Mouse (Mus musculus): ENCODE measurements around the gene Krt25. TPM values are rescaled to one million over a fixed set of nuclear protein-coding genes. Genes with fewer than 3 reads are reported as not detected.

The Krt25 gene
- polyA plus RNA-seq (2015; fragmentation: Nextera tagmentation; extraction: Ambion mirVana): not detected in 2 replicates

- Histone ChIP-seq H3K27ac (no peak within 1 kb of the TSS), H3K4me3 (no peak within 1 kb of the TSS), H3K4me2 (no peak within 1 kb of the TSS), H3K9me3 (replicated peaks) (no peaks in the 10 kb centered on the region), H3K27me3 (no peaks in the 10 kb centered on the region; the same call in 1 of the 2 replicates), H3K36me3 (no peaks in the 10 kb centered on the region), H3K9ac (no peak within 1 kb of the TSS), H3K4me1 (replicated peaks) (0 out of 2 replicates have a peak, but pooled peaks cover 3% of the 10 kb centered on the region)
- WGBS: 88% methylated on average over 11 of the region's 11 CpGs
- no peak for ATAC-seq (replicated peaks; ENCODE audit: insufficient number of reproducible peaks, insufficient read depth, low FRiP score, low read depth)
Observed at GRCm38 (mm10) chr11:99322851-99323250, at the start of gene Krt25. Krt25 (minus strand) TSS chr11:99322951.

DNA sequence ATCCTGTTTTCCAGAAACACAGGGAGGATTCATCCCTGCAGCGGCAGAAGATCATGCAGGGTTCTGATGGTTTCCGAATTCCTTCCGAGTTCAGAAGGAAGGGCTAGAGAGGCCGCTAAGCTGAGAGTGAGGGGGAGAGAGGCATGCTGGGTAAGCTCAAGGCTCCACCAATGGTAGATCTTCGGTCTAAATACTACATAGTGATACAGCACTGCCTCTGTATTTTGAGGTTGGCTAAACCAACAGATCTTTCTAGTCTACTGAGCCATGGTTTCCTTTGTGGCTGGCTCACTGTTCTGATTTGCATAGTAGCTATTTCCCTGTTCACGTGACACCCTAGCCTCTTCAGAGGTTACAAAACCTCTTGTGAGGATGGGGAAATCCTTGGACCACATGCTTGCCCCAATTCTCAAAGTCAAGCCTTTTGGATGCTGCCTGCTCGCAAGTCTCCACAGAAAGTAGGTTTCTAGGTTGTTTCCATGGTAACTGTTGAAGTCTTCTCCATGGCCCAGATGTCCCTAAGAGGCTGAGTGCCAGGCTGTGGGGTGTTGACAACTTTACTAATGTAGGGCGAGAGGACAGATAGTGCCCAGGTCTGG is 47.2 kb upstream of the Krt25 start:
- Histone ChIP-seq H3K27me3 (0 out of 2 replicates have a peak, but pooled peaks cover 9% of the 10 kb centered on the region), H3K4me3 (no peak overlapping the region), H3K9me3 (replicated peaks) (no peaks in the 10 kb centered on the region), H3K36me3 (no peaks in the 10 kb centered on the region), H3K9ac (no peak overlapping the region), H3K27ac (no peak overlapping the region), H3K4me1 (replicated peaks) (no peaks in the 10 kb centered on the region), H3K4me2 (no peak overlapping the region)
- ATAC-seq (replicated peaks; ENCODE audit: insufficient number of reproducible peaks, insufficient read depth, low FRiP score, low read depth): no peak
- 79% methylated on average over 8 of the region's 8 CpGs for WGBS

GRCm38 (mm10) chr11:99369229-99369628 is 46.5 kb upstream of the Krt25 start:
- Histone ChIP-seq H3K27me3 (0 out of 2 replicates have a peak, but pooled peaks cover 6% of the 10 kb centered on the region), H3K27ac (no peak overlapping the region), H3K9ac (no peak overlapping the region), H3K4me1 (replicated peaks) (no peaks in the 10 kb centered on the region), H3K36me3 (no peaks in the 10 kb centered on the region), H3K9me3 (replicated peaks) (no peaks in the 10 kb centered on the region), H3K4me3 (no peak overlapping the region), H3K4me2 (no peak overlapping the region)
- 16% methylated on average over 3 of the region's 3 CpGs for WGBS
- ATAC-seq (replicated peaks; ENCODE audit: insufficient number of reproducible peaks, insufficient read depth, low FRiP score, low read depth): no peak

- Histone ChIP-seq H3K36me3 (no peaks in the 10 kb centered on the region), H3K4me3 (no peak overlapping the region), H3K27me3 (0 out of 2 replicates have a peak, but pooled peaks cover 4% of the 10 kb centered on the region), H3K4me1 (replicated peaks) (no peaks in the 10 kb centered on the region), H3K27ac (no peak overlapping the region), H3K9ac (no peak overlapping the region), H3K9me3 (replicated peaks) (no peaks in the 10 kb centered on the region), H3K4me2 (no peak overlapping the region)
- WGBS: 29% methylated on average over 10 of the region's 10 CpGs
- ATAC-seq (replicated peaks; ENCODE audit: insufficient number of reproducible peaks, insufficient read depth, low FRiP score, low read depth): no peak
Observed at GRCm38 (mm10) chr11:99366791-99367190, 44.0 kb upstream of the Krt25 start.

DNA sequence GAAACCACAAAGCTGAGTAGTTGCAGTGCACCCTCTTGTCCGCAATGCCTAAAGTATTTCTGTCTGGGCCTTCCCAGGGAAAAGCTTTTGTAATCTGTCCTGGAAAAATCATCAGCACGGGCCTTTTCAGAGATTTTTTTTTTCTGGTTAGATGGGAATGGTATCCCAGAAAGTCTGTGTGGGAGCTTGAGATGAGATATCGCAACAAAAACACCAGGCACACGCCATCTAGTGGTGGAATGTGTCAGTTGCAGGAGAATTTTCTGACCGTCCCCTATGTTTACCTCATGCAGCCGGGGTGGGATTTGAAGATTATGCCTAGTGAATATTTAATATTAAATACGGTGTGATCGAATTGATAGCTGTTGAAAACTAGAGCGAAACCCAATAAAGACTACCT is 41.7 kb upstream of the Krt25 start:
- H3K4me1 ChIP-seq (replicated peaks): no peaks in the 10 kb centered on the region
- no peak overlapping the region for H3K4me2 ChIP-seq
- no peaks in the 10 kb centered on the region for H3K9me3 ChIP-seq (replicated peaks)
- no peak overlapping the region for H3K4me3 ChIP-seq
- WGBS: 21% methylated on average over 9 of the region's 9 CpGs
- H3K9ac ChIP-seq: no peak overlapping the region
- no peaks in the 10 kb centered on the region for H3K36me3 ChIP-seq
- no peak for ATAC-seq (replicated peaks; ENCODE audit: insufficient number of reproducible peaks, insufficient read depth, low FRiP score, low read depth)
- H3K27me3 ChIP-seq: 0 out of 2 replicates have a peak, but pooled peaks cover 6% of the 10 kb centered on the region
- H3K27ac ChIP-seq: no peak overlapping the region

DNA sequence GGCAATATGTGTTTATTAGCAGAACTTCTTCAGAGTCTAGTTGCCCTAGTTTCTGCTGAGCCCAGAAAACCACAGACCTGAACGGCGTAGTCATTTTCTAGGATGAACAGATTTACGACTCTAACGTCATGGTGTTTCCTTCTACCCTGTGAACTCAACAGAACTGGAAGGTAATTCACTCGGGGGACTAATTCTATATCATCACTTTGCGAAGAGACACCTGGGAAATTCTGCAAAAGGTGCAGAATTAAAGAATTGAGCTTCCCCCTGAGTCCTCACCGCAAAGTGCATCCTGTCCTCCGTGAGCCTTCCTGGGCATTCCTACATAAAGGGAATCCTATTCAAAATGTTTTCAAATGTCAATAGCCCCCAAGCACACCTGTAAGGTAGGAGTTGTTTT is 38.7 kb upstream of the Krt25 start:
- H3K27ac ChIP-seq: no peak overlapping the region
- no peak overlapping the region for H3K4me3 ChIP-seq
- H3K4me2 ChIP-seq: no peak overlapping the region
- H3K9ac ChIP-seq: no peak overlapping the region
- H3K36me3 ChIP-seq: no peaks in the 10 kb centered on the region
- H3K9me3 ChIP-seq (replicated peaks): no peaks in the 10 kb centered on the region
- H3K4me1 ChIP-seq (replicated peaks): no peaks in the 10 kb centered on the region
- H3K27me3 ChIP-seq: peaks cover 6% of the 10 kb centered on the region; the same call in 1 of the 2 replicates
- no peak for ATAC-seq (replicated peaks; ENCODE audit: insufficient number of reproducible peaks, insufficient read depth, low FRiP score, low read depth)
- 84% methylated on average over 8 of the region's 8 CpGs for WGBS

GRCm38 (mm10) chr11:99351004-99351403 is 28.3 kb upstream of the Krt25 start, which contains the start of gene Krt27:
Krt27 (minus strand) TSS chr11:99351104.
- ATAC-seq (replicated peaks; ENCODE audit: insufficient number of reproducible peaks, insufficient read depth, low FRiP score, low read depth): no peak
- no peak within 1 kb of the TSS for H3K27ac ChIP-seq
- WGBS: 69% methylated on average over 12 of the region's 12 CpGs
- no peaks in the 10 kb centered on the region for H3K36me3 ChIP-seq
- peaks cover 10% of the 10 kb centered on the region for H3K27me3 ChIP-seq
- no peaks in the 10 kb centered on the region for H3K4me1 ChIP-seq (replicated peaks)
- H3K9me3 ChIP-seq (replicated peaks): no peaks in the 10 kb centered on the region
- no peak within 1 kb of the TSS for H3K4me3 ChIP-seq
- H3K4me2 ChIP-seq: no peak within 1 kb of the TSS
- H3K9ac ChIP-seq: no peak within 1 kb of the TSS

GRCm38 (mm10) chr11:99339299-99339847 is 16.6 kb upstream of the Krt25 start:
- H3K4me3 ChIP-seq: no peak overlapping the region
- ATAC-seq (replicated peaks; ENCODE audit: insufficient number of reproducible peaks, insufficient read depth, low FRiP score, low read depth): no peak
- no peak overlapping the region for H3K9ac ChIP-seq
- WGBS: 75% methylated on average over 11 of the region's 11 CpGs
- H3K27me3 ChIP-seq: no peaks in the 10 kb centered on the region
- H3K36me3 ChIP-seq: no peaks in the 10 kb centered on the region
- H3K4me1 ChIP-seq (replicated peaks): no peaks in the 10 kb centered on the region
- H3K4me2 ChIP-seq: no peak overlapping the region
- no peak overlapping the region for H3K27ac ChIP-seq
- H3K9me3 ChIP-seq (replicated peaks): no peaks in the 10 kb centered on the region

DNA sequence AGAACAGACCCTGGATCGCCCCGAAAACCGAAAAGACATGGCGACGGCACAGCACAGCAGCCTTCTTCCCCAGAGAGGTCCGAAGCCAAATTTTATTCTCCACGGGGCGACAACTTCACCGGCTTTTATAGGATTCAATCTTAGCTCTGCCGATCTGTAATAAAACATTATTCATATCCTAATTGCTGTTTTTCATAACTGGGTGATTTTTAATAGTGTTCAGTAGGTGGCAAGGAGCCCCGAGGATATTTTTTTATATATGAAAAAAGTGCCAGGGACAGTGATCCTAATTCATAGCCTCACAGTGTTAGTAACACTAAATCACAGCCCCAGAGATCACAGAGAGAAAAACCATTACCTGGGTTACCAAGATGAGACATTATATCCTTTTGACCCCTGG is 15.1 kb upstream of the Krt25 start, which contains the start of gene Krt26:
Gene Krt26 (minus strand): TSS at position 101 of the 400 bp plus-strand sequence.
- Histone ChIP-seq H3K27ac (no peak within 1 kb of the TSS), H3K9ac (no peak within 1 kb of the TSS), H3K4me3 (no peak within 1 kb of the TSS), H3K9me3 (replicated peaks) (no peaks in the 10 kb centered on the region), H3K36me3 (no peaks in the 10 kb centered on the region), H3K27me3 (no peaks in the 10 kb centered on the region), H3K4me2 (no peak within 1 kb of the TSS), H3K4me1 (replicated peaks) (no peaks in the 10 kb centered on the region)
- WGBS: 87% methylated on average over 11 of the region's 11 CpGs
- no peak for ATAC-seq (replicated peaks; ENCODE audit: insufficient number of reproducible peaks, insufficient read depth, low FRiP score, low read depth)

GRCm38 (mm10) chr11:99333426-99333825 is 10.7 kb upstream of the Krt25 start:
- Histone ChIP-seq H3K4me1 (replicated peaks) (no peaks in the 10 kb centered on the region), H3K4me2 (no peak overlapping the region), H3K9me3 (replicated peaks) (no peaks in the 10 kb centered on the region), H3K27me3 (no peaks in the 10 kb centered on the region), H3K36me3 (no peaks in the 10 kb centered on the region), H3K9ac (no peak overlapping the region), H3K4me3 (no peak overlapping the region), H3K27ac (no peak overlapping the region)
- no peak for ATAC-seq (replicated peaks; ENCODE audit: insufficient number of reproducible peaks, insufficient read depth, low FRiP score, low read depth)
- WGBS: 64% methylated on average over 13 of the region's 13 CpGs

GRCm38 (mm10) chr11:99329655-99330054 is 6.9 kb upstream of the Krt25 start:
- Histone ChIP-seq H3K9ac (no peak overlapping the region), H3K9me3 (replicated peaks) (no peaks in the 10 kb centered on the region), H3K4me3 (no peak overlapping the region), H3K4me2 (no peak overlapping the region), H3K27me3 (no peaks in the 10 kb centered on the region), H3K36me3 (no peaks in the 10 kb centered on the region), H3K4me1 (replicated peaks) (no peaks in the 10 kb centered on the region), H3K27ac (no peak overlapping the region)
- ATAC-seq (replicated peaks; ENCODE audit: insufficient number of reproducible peaks, insufficient read depth, low FRiP score, low read depth): no peak
- WGBS: 59% methylated on average over 2 of the region's 2 CpGs

DNA sequence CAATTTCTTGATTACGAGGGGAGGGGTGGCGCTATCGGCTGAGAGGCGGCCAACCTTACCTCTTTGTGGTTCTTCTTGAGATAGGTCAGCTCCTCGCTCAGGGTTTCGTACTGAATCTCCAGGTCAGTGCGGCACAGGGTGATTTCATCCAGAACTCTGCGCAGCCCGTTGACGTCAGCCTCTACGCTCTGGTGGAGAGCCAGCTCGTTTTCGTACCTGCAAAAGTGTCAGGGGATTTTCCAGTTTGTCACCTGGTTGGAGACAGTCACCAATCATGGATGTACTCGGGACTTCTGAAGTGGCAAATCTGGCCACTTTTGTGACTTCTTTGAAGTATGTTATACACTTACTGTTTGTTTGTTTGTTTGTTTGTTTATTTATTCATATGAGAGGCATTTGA is 1.7 kb downstream of the Krt25 start:
- ATAC-seq (replicated peaks; ENCODE audit: insufficient number of reproducible peaks, insufficient read depth, low FRiP score, low read depth): no peak
- 76% methylated on average over 14 of the region's 14 CpGs for WGBS

More for the DNA sequence above, 1.7 kb downstream of the Krt25 start:
- Histone ChIP-seq H3K9ac (no peak overlapping the region), H3K9me3 (replicated peaks) (no peaks in the 10 kb centered on the region), H3K4me1 (replicated peaks) (0 out of 2 replicates have a peak, but pooled peaks cover 3% of the 10 kb centered on the region), H3K27ac (no peak overlapping the region), H3K4me3 (no peak overlapping the region), H3K4me2 (no peak overlapping the region), H3K36me3 (no peaks in the 10 kb centered on the region), H3K27me3 (no peaks in the 10 kb centered on the region; the same call in 1 of the 2 replicates)

All from heart, embryonic 15.5 days (tissue).